Mouse (Mus musculus): ENCODE data around the gene Atp2b4. TPM values are rescaled to one million over a fixed set of nuclear protein-coding genes. Genes with fewer than 3 reads are reported as not detected.

The Atp2b4 gene
- total RNA-seq (2023): under 1 TPM; 0.12 to 0.84 TPM

DNA sequence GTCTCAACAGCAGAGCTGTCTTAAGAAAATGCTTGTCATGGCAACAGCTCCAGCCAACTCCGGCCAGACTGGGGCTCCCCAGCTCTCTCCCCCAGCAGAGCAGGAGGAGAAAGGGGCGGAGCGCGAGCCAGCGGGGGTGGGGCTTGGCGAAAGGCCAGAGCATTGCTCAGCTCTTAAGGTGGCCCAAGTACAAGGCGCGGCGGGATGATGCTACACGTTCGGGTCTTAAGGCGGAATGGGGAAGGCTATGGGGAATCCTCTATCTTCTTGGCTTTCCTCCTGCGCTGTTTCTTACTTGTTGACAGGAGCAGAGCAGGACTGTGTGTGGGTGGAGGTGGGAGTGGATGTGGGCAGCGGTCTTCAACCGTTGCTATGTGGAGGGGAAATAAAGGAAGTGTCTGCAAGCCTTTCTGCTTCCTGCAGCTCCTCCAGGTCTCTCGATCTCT lies at the start of gene Atp2b4:
TSS of gene Atp2b4 (minus strand) at position 94 of the 446 bp plus-strand sequence.

DNA sequence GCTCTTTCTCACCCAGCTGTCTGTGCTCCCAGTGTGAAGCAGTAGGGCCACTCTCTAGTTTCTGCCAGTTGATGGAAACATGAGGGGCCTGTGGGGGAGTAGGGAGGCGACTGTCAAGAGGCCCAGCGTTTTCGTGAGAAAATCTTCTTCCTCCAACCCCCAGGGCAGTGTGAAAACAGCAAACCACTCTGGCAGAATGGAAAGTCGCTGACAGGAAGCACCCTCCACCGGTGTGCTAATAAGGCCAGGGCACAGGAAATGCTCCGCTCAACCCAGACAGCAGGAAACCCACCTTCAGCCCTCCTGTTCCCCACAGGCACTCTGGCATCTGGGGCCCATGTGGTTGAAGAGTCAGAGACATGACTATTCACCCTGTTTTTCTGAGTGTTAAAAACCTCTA lies 110.9 kb downstream of the Atp2b4 start, which contains the start of gene Lax1:
TSS of gene Lax1 (minus strand) at position 212 of the 400 bp plus-strand sequence.

DNA sequence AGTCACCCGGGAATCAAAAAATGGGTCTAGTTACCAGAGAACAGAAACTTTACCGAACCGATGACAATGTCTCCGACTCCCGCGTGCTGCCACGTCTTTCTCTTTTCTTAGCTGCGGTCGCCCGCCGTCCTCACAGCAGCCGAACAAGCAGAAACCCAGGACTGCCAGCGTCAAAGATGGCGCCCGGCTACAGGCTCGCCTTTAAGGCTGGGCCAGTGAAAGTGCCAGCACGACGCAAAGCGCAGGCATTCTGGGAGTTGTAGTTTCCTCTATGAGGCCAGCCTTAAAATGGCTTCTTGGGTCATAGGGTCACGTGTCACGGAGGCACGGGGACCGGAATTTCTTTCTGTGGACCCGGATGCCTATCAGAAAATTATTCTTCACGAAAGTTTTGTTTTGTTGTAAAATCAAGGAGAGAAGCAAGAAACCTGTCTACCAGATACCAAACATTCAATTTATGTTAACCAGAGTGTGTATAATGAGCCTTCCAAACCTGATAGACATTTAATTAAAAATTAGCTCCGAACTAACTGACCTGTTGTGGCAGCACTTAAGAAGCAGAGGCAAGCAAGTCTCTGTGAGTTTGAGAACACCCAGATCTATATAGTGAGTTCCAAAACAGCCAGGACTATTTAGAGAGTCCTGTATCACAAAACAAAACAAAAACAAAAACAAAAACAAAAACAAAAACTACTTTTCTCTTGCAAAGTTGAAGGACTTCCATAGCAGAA lies 139.5 kb downstream of the Atp2b4 start, which contains the start of gene Gm38394:
TSS of gene Gm38394 (minus strand) at position 116 of the 731 bp plus-strand sequence.

DNA sequence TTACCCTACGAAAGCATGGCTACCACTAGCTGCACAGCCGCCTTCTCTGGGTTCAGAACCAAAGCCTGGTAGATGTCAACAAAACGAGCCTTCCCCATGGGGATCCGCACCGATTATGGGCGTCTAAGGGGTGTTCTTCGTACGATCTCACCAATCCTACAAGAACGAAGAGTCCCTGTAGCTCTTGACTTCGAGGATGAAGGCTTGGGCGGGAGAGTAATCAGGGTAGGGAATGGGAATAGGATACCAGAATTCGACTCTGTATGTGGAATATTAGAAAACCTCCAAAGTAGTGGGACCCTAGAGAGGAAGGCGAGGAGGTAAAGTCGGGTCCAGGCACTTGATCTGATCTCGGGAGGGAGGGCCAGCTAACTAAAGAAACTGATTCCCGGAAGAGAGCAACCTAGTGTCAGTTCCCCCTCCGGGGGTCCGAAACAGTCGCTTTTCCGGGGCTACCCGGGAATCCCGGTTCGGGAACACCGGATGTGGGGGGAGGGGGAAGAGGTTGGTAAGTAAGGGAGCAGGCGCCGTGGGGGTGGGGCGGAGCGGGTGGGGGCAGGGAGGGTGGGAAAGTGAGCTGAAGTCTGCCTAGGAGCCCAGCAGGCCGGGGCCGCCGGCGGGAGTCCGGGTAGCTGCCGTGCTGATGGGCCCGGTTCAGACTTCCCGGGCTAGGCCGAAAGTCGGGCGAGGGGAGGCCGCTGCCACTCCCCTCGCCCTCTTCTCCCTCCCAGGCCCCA lies 140.2 kb downstream of the Atp2b4 start, which contains the start of gene Zbed6:
TSS of gene Zbed6 (minus strand) at position 420 of the 737 bp plus-strand sequence.

Other genes with a start within 250 kb of the Atp2b4 start
- 100 to 1,000 TPM; 162 to 188 TPM for gene Snrpe, start 190.8 kb downstream of the Atp2b4 start, total RNA-seq (2023)
- 10 to 100 TPM; 28.6 to 32.8 TPM for gene Zbed6, start 140.2 kb downstream of the Atp2b4 start, total RNA-seq (2023)
- 10 to 100 TPM; 49.7 to 57.8 TPM for gene Gm38394, start 139.7 kb downstream of the Atp2b4 start, total RNA-seq (2023)
- 100 to 1,000 TPM; 194 to 204 TPM for gene Lax1, start 110.9 kb downstream of the Atp2b4 start, total RNA-seq (2023)
- not detected for gene Optc, start 107.0 kb upstream of the Atp2b4 start, total RNA-seq (2023)
- gene Prelp, start 120.4 kb upstream of the Atp2b4 start, total RNA-seq (2023): not detected
- not detected for gene Fmod, start 236.2 kb upstream of the Atp2b4 start, total RNA-seq (2023)